Mouse (Mus musculus) MEL (cell line): Measurements from ENCODE around the gene Spp2. TPM values are rescaled to one million over a fixed set of nuclear protein-coding genes. Genes with fewer than 3 reads are reported as not detected.
A peak's percentile ranks its signal among the peaks of the same experiment; 100 is the strongest.

ENCODE experiments used
- DNase-seq: peaks from one replicate; pipeline ENCODE4 v3.0.0; 2011; ENCODE audit warnings: low read depth, low spot score
- H3K27ac ChIP-seq: 2 replicates; pipeline ENCODE4 v1.5.1; 2012; ENCODE audit warnings: low read depth, mild to moderate bottlenecking, control low read depth, low read length, moderate library complexity; ENCODE audit not compliant: control insufficient read depth
- H3K27me3 ChIP-seq, 2 experiments: fragments of 150-350 bp in 1 of 2; sonication (generic) in 1 of 2; 2 replicates each; pipeline ENCODE4 v1.6.1; 2012; ENCODE audit warnings: low read length in 2 of 2, mild to moderate bottlenecking in 2 of 2, improper control_type of control experiment in 1 of 2, moderate library complexity in 1 of 2; ENCODE audit not compliant: insufficient read depth in 2 of 2, control insufficient read depth in 1 of 2
- H3K36me3 ChIP-seq, 2 experiments: 2 replicates each; pipeline ENCODE4 v1.6.1; 2012 to 2014; ENCODE audit warnings: low read length in 2 of 2, improper control_type of control experiment in 1 of 2, inconsistent platforms in 1 of 2, mild to moderate bottlenecking in 1 of 2; ENCODE audit not compliant: insufficient read depth in 2 of 2, control insufficient read depth in 1 of 2
- H3K4me1 ChIP-seq, 2 experiments: fragments of 150-350 bp in 1 of 2; sonication (generic) in 1 of 2; 2 replicates each; pipeline ENCODE4 v1.6.1; 2012; ENCODE audit warnings: low read length in 2 of 2, improper control_type of control experiment in 1 of 2, mild to moderate bottlenecking in 1 of 2; ENCODE audit not compliant: insufficient read depth in 2 of 2, control insufficient read depth in 1 of 2
- H3K4me3 ChIP-seq, 2 experiments: fragments of 150-350 bp in 1 of 2; sonication (generic) in 1 of 2; 2 replicates each; pipeline ENCODE4 v1.5.1; 2012; ENCODE audit warnings: low read depth in 2 of 2, low read length in 2 of 2, mild to moderate bottlenecking in 2 of 2, moderate library complexity in 2 of 2, control low read depth in 1 of 2, improper control_type of control experiment in 1 of 2; ENCODE audit not compliant: control insufficient read depth in 1 of 2, insufficient read depth in 1 of 2
- H3K79me2 ChIP-seq: 2 replicates; pipeline ENCODE4 v1.6.1; 2012; ENCODE audit warnings: mild to moderate bottlenecking, low read length, moderate library complexity; ENCODE audit not compliant: control insufficient read depth, poor library complexity, insufficient read depth
- H3K9ac ChIP-seq: 2 replicates; pipeline ENCODE4 v1.6.1; 2012; ENCODE audit warnings: low read depth, mild to moderate bottlenecking, control low read depth, low read length, moderate library complexity; ENCODE audit not compliant: control insufficient read depth, poor library complexity, severe bottlenecking
- H3K9me3 ChIP-seq: fragments of 150-350 bp; sonication (generic); replicated peaks from 2 replicates; pipeline ENCODE4 v1.6.1; 2012; ENCODE audit warnings: mild to moderate bottlenecking, low read length, improper control_type of control experiment, moderate library complexity; ENCODE audit not compliant: insufficient read depth
- CTCF ChIP-seq, 3 experiments: IDR thresholded peaks in 2 of 3; conservative IDR thresholded peaks in 1 of 3; 2 replicates each; pipeline ENCODE4 v1.5.1; 2011 to 2012; ENCODE audit warnings: low read length in 3 of 3, low read depth in 2 of 3, mild to moderate bottlenecking in 2 of 3, improper control_type of control experiment in 1 of 3, inconsistent platforms in 1 of 3, mixed read lengths in 1 of 3, moderate library complexity in 1 of 3; ENCODE audit not compliant: control insufficient read depth in 1 of 3, insufficient read depth in 1 of 3, poor library complexity in 1 of 3, severe bottlenecking in 1 of 3
- ELF1 ChIP-seq: IDR thresholded peaks from 2 replicates; pipeline ENCODE4 v1.6.1; 2014; ENCODE audit warnings: low read depth, mild to moderate bottlenecking, inconsistent platforms, low read length, improper control_type of control experiment, moderate library complexity
- JUND ChIP-seq: IDR thresholded peaks from 2 replicates; pipeline ENCODE4 v1.6.1; 2011; ENCODE audit warnings: low read depth, mild to moderate bottlenecking, improper control_type of control experiment, low read length
- MAFK ChIP-seq: IDR thresholded peaks from 2 replicates; pipeline ENCODE4 v1.6.1; 2011; ENCODE audit warnings: low read depth, mild to moderate bottlenecking, low read length, improper control_type of control experiment, borderline replicate concordance
- MAZ ChIP-seq: IDR thresholded peaks from 2 replicates; pipeline ENCODE4 v1.6.1; 2012; ENCODE audit warnings: low read depth, mild to moderate bottlenecking, inconsistent platforms, low read length, improper control_type of control experiment
- MXI1 ChIP-seq: IDR thresholded peaks from 2 replicates; pipeline ENCODE4 v1.6.1; 2011; ENCODE audit warnings: mild to moderate bottlenecking, low read depth, low read length, improper control_type of control experiment
- MYB ChIP-seq: IDR thresholded peaks from 2 replicates; pipeline ENCODE4 v1.6.1; 2011; ENCODE audit warnings: mild to moderate bottlenecking, low read depth, low read length, improper control_type of control experiment
- NELFE ChIP-seq: IDR thresholded peaks from 2 replicates; pipeline ENCODE4 v1.6.1; 2011; ENCODE audit warnings: low read depth, low read length, improper control_type of control experiment
- NRF1 ChIP-seq: IDR thresholded peaks from 2 replicates; pipeline ENCODE4 v1.6.1; 2014; ENCODE audit warnings: low read depth, mild to moderate bottlenecking, inconsistent platforms, low read length, improper control_type of control experiment, moderate library complexity; ENCODE audit not compliant: poor library complexity, insufficient read depth, severe bottlenecking
- POLR2AphosphoS2 ChIP-seq: IDR thresholded peaks from 2 replicates; pipeline ENCODE4 v1.6.1; 2011; ENCODE audit warnings: low read length, improper control_type of control experiment
- RAD21 ChIP-seq: IDR thresholded peaks from 2 replicates; pipeline ENCODE4 v1.6.1; 2011; ENCODE audit warnings: mild to moderate bottlenecking, low read depth, low read length, improper control_type of control experiment
- SMC3 ChIP-seq: IDR thresholded peaks from 2 replicates; pipeline ENCODE4 v1.6.1; 2011; ENCODE audit warnings: low read depth, low read length, improper control_type of control experiment
- TBP ChIP-seq: IDR thresholded peaks from 2 replicates; pipeline ENCODE4 v1.8.0; 2011; ENCODE audit warnings: low read depth, low read length, improper control_type of control experiment
- TCF12 ChIP-seq: IDR thresholded peaks from 2 replicates; pipeline ENCODE4 v1.6.1; 2014; ENCODE audit warnings: low read depth, mild to moderate bottlenecking, inconsistent platforms, low read length, improper control_type of control experiment, moderate library complexity
- ZC3H11A ChIP-seq: IDR thresholded peaks from 2 replicates; pipeline ENCODE4 v1.6.1; 2012; ENCODE audit warnings: low read depth, mild to moderate bottlenecking, inconsistent platforms, low read length, improper control_type of control experiment
- ZKSCAN1 ChIP-seq: IDR thresholded peaks from 2 replicates; pipeline ENCODE4 v1.6.1; 2012; ENCODE audit warnings: low read depth, mild to moderate bottlenecking, inconsistent platforms, low read length, improper control_type of control experiment, moderate library complexity
- polyA plus RNA-seq, 2 experiments: library from polyadenylated mRNA; stranded (reverse) in 1 of 2; unstranded in 1 of 2; fragments of >175 nt in 1 of 2; fragments of >200 nt in 1 of 2; gene quantifications; 2 replicates each; pipeline versions ENCODE4 v1.2.1 to v1.2.4; 2012; ENCODE audit warnings: low replicate concordance in 2 of 2, low read depth in 1 of 2; ENCODE audit not compliant: insufficient read length in 2 of 2, insufficient read depth in 1 of 2, missing spikeins in 1 of 2
- total RNA-seq: library from RNA; depleted of rRNA; stranded (reverse); fragments of 300-350 nt; gene quantifications from 2 replicates; pipeline ENCODE4 v1.2.3, GENCODE M21; 2012

Gene Spp2
- total and polyA plus RNA-seq, 3 experiments: not detected

GRCm38 (mm10) chr1:88424602-88425252 lies 18.0 kb downstream of the Spp2 start:
- DNase-seq: peak; percentile 55
- Histone ChIP-seq H3K27me3 (no peaks in the 10 kb centered on the region), H3K9me3 (no peaks in the 10 kb centered on the region), H3K27ac (no peak overlapping the region), H3K4me3 (no peak overlapping the region), H3K79me2 (no peaks in the 10 kb centered on the region), H3K36me3 (no peaks in the 10 kb centered on the region), H3K9ac (no peak overlapping the region), H3K4me1 (no peaks in the 10 kb centered on the region)
- TF ChIP-seq CTCF (IDR thresholded peaks at IDR 0.05 in 2 of 3, conservative IDR thresholded peaks at IDR 0.05 in 1 of 3; ENCODE audit: control insufficient read depth in 1 of 3, insufficient read depth in 1 of 3, low read depth in 2 of 3, low read length in 3 of 3, poor library complexity in 1 of 3, severe bottlenecking in 1 of 3) (peak; percentile 80 to 87 (median 84)), ZC3H11A (peak; percentile 57), SMC3 (peak; percentile 76), MXI1 (no peak), RAD21 (peak; percentile 84), TBP (no peak), JUND (no peak), NRF1 (no peak)

GRCm38 (mm10) chr1:88427987-88428741 lies 21.4 kb downstream of the Spp2 start:
- H3K27me3 ChIP-seq: no peaks in the 10 kb centered on the region
- H3K36me3 ChIP-seq: no peaks in the 10 kb centered on the region
- H3K79me2 ChIP-seq: no peaks in the 10 kb centered on the region
- H3K9ac ChIP-seq: no peak overlapping the region
- no peaks in the 10 kb centered on the region for H3K4me1 ChIP-seq
- TF ChIP-seq MAZ (no peak), ELF1 (no peak), TCF12 (no peak), NELFE (no peak), POLR2AphosphoS2 (no peak), MYB (no peak), ZKSCAN1 (no peak), MAFK (no peak)
- H3K9me3 ChIP-seq: no peaks in the 10 kb centered on the region
- no peak for DNase-seq
- H3K27ac ChIP-seq: no peak overlapping the region
- H3K4me3 ChIP-seq: no peak overlapping the region
